Mouse (Mus musculus) embryonic stem cell, embryonic (primary cell): ENCODE data around the gene Kctd14.

Experiments
- CTCF ChIA-PET, 4 experiments: fragments of 300-600 bp in 2 of 4; fragments of 350-600 bp in 2 of 4; sonication (Branson Sonifier 250); formaldehyde crosslinking; loops; one replicate each; lab custom pipeline; 2022; ENCODE audit warnings: inconsistent platforms in 2 of 4; lab: Charles Lee
- POLR2A ChIA-PET, 4 experiments: fragments of 300-600 bp in 2 of 4; fragments of 350-600 bp in 2 of 4; sonication (Branson Sonifier 250); formaldehyde crosslinking; loops; one replicate each; lab custom pipeline; 2022; ENCODE audit warnings: antibody characterized with exemption in 4 of 4, inconsistent platforms in 1 of 4; lab: Charles Lee

Kctd14 gene

DNA sequence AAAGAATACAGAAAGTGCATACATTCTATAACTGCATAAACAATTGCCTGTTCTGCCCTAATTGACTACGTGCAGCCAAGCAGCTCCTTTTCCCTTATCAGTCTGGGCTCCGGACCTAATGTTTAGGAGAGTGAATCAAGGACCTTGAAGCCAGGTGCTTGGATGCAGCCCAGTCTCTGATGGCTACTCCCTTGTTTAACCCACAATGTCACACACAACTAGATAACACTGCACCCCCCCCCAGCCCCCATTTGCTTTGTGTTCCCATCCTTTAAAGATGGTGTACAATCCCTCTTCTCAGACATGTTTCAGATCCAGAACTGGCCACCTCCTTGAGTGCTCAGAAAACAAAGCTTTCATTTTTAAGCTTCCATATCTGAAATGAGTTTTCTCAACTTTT, at the start of gene Kctd14:
Kctd14 (plus strand) TSS at position 301 of the 400 bp plus-strand sequence.
- ChIA-PET CTCF (interaction anchor here in 1 of 4 experiments (0.6 kb wide), 1 partner anchor 24 kb away, joined by 4 read pairs; no protein-coding TSS in a partner anchor), POLR2A (interaction anchor here in 2 of 4 experiments (1.3 to 3.9 kb wide), 4 partner anchors 8 to 30 kb away, joined by 3 to 22 read pairs (median 10); partner anchors contain the start of gene Ints4 (in 1 of the 2))

DNA sequence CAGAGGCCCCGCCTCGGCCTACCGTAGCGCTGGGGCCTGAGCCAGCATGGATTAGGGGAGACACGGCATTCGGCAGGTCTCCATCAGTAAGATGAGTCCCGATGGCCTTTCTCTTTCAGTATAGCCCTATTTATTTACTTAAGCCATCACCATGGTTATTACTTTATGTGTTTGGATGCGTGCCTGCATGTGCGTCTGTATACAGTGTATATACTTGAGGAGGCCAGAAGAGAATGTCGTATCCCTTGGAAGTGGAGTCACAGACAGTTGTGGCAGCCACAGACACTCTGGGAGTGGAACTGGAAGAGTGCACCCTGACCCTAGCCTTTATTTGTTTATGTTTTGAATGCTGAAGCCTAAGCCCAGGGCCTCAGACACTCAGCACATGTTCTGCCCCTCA, 44.0 kb upstream of the Kctd14 start:
- ChIA-PET CTCF (no interaction called here), POLR2A (interaction anchor here in 1 of 4 experiments (0.7 to 1.4 kb wide), 3 partner anchors 11 to 20 kb away, joined by 3 to 4 read pairs (median 4); no protein-coding TSS in a partner anchor)

DNA sequence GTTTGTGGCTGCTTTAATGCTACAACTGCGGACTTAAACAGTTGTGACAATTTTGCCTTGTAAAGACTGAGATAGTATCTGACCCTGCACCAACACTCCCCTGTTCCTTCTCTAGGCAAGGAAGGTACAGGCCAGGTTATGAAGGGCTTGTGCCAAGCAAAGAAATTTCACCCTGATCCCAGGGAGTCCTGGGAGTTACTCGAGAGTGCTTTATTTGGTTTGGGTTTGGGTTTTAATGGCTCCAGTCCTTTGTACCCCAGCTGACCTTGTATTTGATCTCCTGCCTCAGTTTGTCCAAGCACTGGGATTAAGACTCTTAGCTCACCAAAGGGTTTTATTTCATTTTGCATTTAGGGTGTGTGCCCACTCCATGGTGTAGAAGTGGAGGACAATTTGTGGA, 40.0 kb upstream of the Kctd14 start:
- CTCF ChIA-PET, result interaction anchor here (0.6 to 1.6 kb wide), 8 partner anchors 11 to 303 kb away, joined by 3 to 8 read pairs (median 4); partner anchors contain the start of genes Alg8 (in 1 of the 4) and Ndufc2 (in 1 of the 4)
- POLR2A ChIA-PET, result interaction anchor here (0.8 to 2.7 kb wide), 12 partner anchors 11 to 168 kb away, joined by 3 to 13 read pairs (median 6); partner anchors contain the start of genes Ndufc2 (in 4 of the 4), Alg8 (in 3 of the 4), Aamdc (in 2 of the 4) and Rsf1 (in 2 of the 4)

DNA sequence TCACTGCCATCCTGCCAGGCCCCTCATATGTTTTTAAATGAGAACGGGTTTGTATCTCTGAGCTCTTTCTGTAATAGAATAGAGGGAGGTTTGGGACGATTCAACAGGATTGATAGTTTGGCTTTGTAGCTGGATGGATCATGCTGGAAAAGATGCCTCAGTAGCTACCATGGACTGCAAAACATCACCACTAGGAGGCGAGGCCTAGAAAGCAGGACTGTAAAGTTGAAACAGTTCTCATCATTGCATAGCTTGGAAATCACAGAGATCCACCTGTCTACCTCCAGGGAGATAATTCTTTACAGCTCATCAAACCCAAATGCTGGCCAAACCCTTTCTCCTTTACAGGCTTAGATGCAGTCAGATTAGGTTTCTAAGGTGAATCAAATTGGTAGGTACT, 39.5 kb upstream of the Kctd14 start:
- CTCF ChIA-PET, result interaction anchor here (0.5 to 1.6 kb wide), 9 partner anchors 11 to 303 kb away, joined by 3 to 8 read pairs (median 4); partner anchors contain the start of genes Alg8 (in 1 of the 4) and Ndufc2 (in 1 of the 4)

DNA sequence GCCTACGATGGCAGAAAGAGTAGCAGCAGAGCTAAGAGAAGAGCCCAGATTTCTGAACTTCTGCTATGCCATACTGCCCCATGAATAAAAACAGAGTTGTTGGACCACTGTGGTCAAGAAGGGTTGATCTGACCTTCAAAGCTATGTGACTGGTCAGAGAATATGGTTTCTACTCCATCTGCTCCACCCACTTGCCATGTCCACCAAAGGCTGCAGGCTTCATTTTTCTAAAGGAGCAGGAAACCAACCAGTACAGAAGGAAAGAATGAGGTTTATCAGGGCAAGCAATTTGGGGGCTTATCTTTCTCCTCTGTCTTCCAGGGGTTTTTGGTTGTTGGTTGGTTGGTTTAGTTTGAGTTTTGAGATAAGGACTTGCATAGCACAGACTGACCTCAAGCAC, 37.1 kb upstream of the Kctd14 start:
- ChIA-PET CTCF (interaction anchor here in 2 of 4 experiments (0.6 to 1.6 kb wide), 3 partner anchors 11 to 1738 kb away, joined by 3 to 6 read pairs (median 3); no protein-coding TSS in a partner anchor), POLR2A (interaction anchor here (0.6 to 2.7 kb wide), 15 partner anchors 11 to 623 kb away, joined by 3 to 17 read pairs (median 4); partner anchors contain the start of genes Ndufc2 (in 2 of the 4), Aamdc (in 1 of the 4), Ints4 (in 1 of the 4) and Rsf1 (in 1 of the 4))

More for the DNA sequence above, 39.5 kb upstream of the Kctd14 start:
- POLR2A ChIA-PET, result interaction anchor here (0.6 to 2.7 kb wide), 14 partner anchors 11 to 168 kb away, joined by 3 to 13 read pairs (median 6); partner anchors contain the start of genes Alg8 (in 4 of the 4), Ndufc2 (in 4 of the 4), Aamdc (in 3 of the 4) and Rsf1 (in 3 of the 4)

DNA sequence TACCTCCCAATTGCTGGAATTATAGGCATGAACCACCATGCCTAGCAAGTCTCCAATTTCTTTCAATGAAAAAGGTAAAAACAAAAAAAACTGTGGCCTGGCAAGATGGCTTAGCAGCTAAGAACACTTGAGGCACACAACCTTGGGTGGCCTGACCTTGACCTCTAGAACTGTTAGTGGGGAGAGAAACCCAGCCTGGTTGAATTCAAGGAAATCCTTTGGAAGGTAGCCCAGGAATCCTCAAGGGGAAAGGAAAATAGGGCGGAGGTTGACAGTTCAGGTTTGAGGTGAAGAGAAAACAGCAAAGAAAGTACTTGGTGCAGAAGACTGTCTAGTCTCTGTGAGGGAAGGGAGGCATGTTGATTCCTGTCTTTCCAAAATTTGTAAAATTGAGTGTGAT, 36.7 kb upstream of the Kctd14 start:
- CTCF ChIA-PET, result interaction anchor here in 2 of 4 experiments (0.6 to 1.6 kb wide), 3 partner anchors 11 to 1738 kb away, joined by 3 to 6 read pairs (median 3); no protein-coding TSS in a partner anchor
- POLR2A ChIA-PET, result interaction anchor here in 3 of 4 experiments (0.7 to 2.7 kb wide), 10 partner anchors 11 to 165 kb away, joined by 3 to 17 read pairs (median 4); partner anchors contain the start of genes Ndufc2 (in 2 of the 3), Aamdc (in 1 of the 3) and Rsf1 (in 1 of the 3)

DNA sequence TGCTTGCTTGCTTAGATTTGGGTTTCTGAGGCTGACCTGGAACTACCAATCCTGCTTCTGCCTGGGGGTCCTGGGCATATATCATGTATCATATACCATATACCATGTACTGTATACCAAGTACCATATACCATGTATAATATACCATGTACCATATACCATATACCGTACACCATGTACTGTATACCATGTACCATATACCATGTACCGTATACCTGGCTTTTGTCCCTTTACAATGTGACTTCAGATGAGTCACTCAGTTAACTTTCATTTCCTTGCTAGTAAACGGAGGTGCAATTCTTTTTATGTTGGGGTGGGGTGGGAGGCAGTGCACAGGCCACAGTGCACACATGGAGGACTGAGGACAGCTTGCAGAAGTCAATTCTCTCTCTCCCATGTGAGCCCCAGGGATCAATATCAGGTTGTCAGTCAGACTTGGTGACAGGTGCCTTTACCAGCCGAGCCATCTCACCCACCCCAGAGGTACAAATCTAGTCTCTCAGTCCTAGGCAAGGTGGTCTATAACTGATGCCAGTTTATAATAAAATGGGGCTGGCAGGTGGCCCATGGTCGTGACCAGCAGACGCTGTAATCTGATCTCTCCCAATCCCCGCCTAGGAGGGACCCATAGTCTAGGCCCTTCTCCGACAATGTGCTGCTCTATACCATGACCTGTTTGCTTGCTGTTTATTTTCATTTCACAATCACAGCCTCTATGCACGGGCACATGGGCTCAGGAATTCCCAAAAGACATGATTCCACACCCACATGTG, 36.0 kb upstream of the Kctd14 start:
- POLR2A ChIA-PET, result interaction anchor here in 2 of 4 experiments (0.7 to 2.7 kb wide), 8 partner anchors 10 to 164 kb away, joined by 3 to 17 read pairs (median 4); partner anchors contain the start of genes Ndufc2 (in 2 of the 2), Aamdc (in 1 of the 2) and Rsf1 (in 1 of the 2)
- CTCF ChIA-PET, result interaction anchor here in 1 of 4 experiments (1.6 kb wide), 1 partner anchor 10 kb away, joined by 3 read pairs; no protein-coding TSS in a partner anchor

DNA sequence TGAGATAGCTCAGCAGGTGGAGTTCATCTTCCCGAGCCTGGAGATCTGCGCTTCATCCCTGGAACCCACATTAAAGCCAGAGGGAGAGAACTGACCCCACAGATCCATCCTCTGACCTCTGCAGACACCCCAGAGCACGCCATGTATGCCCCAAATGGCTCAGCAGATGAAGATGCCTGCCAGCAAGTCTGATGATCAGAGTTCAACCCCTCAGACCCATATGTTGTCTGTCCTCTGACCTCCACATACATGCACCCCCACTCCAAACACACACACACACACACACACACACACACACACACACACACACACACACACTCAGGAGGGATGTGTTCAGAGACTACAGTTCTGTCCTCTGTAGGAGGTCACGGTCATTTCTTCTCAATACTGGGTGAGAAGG, 34.6 kb upstream of the Kctd14 start:
- ChIA-PET POLR2A (interaction anchor here in 3 of 4 experiments (0.6 to 2.1 kb wide), 9 partner anchors 10 to 207 kb away, joined by 3 to 10 read pairs (median 4); partner anchors contain the start of genes Alg8 (in 3 of the 3), Ndufc2 (in 2 of the 3) and Ints4 (in 1 of the 3)), CTCF (no interaction called here)

DNA sequence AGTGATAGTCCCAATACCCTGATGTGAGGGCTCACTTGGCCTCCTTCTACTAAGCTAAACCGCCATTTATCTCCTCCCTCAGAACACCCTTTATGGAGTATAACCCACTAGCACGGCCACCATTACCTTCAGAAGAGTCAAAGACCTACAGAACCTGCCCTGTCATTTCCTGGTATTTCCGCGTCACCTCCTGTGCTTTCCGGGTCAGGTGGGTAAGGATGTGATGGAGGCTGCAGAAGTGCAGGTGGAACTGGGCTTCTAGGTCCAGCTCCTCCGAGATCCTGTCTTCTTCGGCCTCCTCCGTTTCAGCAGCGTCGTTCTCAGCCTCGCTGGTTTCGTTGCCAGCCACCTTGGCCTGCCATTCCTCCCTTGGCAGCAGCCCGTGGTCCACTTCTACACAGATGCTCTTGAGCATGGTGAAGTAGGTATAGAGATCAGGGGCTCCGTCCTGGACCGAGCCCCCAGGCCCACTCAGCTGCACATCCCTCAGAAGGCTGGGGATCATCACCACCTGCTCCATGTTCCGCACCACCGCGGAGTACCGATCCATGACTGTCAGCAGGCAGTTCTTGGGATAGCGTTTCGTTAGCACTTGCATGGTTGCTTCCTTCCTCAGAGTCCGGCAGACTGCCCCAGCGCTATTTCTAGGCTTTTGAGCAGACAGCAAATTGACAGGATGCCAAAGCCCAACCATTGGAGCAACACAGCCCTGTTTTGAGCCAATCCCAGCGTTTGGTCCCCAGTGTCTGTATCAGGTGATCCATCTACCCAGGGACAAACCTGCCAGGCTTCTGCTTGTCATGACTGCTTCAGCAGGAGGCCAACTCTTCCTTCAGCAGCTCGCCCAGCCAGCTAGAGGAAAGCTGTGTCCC, 34.0 kb upstream of the Kctd14 start, which contains the start of gene Thrsp:
Thrsp (minus strand) TSS at position 825 of the 872 bp plus-strand sequence.
- POLR2A ChIA-PET, result interaction anchor here in 3 of 4 experiments (0.5 to 2.1 kb wide), 16 partner anchors 9 to 206 kb away, joined by 3 to 10 read pairs (median 4); partner anchors contain the start of genes Alg8 (in 3 of the 3), Ints4 (in 2 of the 3), Ndufc2 (in 2 of the 3) and Aamdc (in 1 of the 3)
- CTCF ChIA-PET, result no interaction called here

DNA sequence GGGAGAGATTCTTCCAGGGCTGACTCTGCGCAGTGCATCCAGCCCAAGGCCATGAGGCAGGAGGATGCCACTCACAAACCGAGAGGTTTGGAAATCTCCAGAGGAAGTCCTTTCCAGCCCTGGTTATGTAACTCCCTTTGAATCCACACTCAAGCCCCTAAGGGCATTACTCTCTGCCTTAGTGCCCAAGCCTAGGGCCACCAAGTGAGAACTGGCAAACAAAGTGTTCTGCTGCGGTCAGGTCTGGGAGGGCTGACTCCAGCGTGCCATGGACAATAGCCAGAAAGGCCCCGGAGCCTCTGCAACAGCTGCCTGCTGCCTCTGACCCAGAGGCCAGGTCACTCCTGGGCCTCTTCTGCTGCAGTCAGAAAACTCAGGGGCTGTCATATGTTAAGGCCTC, 32.4 kb upstream of the Kctd14 start:
- POLR2A ChIA-PET, result interaction anchor here in 2 of 4 experiments (1.5 to 2.1 kb wide), 2 partner anchors 47 to 62 kb away, joined by 4 to 9 read pairs; partner anchors contain the start of genes Alg8 (in 1 of the 2) and Ints4 (in 1 of the 2)
- CTCF ChIA-PET, result no interaction called here

DNA sequence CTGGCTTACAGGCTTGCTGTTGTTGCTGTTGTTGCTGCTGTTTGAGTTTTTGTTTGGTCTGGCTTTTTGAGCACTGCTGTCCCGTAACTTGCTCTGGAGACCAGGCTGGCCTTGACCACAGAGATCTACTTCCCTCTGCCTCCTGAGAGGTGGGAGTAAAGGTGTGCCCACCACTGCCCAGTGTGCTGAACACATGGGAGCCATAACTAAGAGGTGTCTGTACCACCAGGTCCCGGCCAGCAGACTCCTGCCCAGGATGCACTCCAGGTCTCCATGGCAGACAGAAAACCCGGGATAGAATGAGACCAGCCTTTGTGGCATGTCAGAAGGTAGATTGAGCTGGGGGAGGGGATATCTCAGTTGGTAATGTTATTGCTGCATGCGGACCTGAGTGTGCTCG, 32.0 kb upstream of the Kctd14 start:
- ChIA-PET POLR2A (no interaction called here), CTCF (no interaction called here)

DNA sequence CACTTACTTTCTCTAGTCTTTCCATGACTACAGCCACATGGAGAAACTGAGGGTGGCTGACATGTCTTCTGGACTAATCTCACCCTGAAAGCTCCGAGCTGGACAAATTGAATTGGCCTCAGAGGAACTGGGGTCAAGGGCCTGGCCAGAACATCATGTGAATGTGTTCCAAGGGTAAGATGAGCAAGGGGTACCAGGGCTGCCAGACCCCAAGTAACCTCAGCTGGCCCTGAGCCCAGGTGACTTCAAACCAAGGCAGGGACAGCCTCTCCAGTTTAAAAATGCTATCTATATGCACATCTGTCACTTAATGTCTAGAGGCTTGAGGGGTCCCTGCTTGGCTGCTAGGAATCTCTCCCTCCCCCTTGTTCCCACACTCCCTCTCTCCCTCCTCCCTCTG, 30.7 kb upstream of the Kctd14 start:
- CTCF ChIA-PET, result interaction anchor here in 1 of 4 experiments (0.5 kb wide), 1 partner anchor 212 kb away, joined by 3 read pairs; no protein-coding TSS in a partner anchor
- POLR2A ChIA-PET, result interaction anchor here in 1 of 4 experiments (1.4 kb wide), 1 partner anchor 159 kb away, joined by 4 read pairs; the partner anchor contains the start of genes Aamdc and Rsf1

DNA sequence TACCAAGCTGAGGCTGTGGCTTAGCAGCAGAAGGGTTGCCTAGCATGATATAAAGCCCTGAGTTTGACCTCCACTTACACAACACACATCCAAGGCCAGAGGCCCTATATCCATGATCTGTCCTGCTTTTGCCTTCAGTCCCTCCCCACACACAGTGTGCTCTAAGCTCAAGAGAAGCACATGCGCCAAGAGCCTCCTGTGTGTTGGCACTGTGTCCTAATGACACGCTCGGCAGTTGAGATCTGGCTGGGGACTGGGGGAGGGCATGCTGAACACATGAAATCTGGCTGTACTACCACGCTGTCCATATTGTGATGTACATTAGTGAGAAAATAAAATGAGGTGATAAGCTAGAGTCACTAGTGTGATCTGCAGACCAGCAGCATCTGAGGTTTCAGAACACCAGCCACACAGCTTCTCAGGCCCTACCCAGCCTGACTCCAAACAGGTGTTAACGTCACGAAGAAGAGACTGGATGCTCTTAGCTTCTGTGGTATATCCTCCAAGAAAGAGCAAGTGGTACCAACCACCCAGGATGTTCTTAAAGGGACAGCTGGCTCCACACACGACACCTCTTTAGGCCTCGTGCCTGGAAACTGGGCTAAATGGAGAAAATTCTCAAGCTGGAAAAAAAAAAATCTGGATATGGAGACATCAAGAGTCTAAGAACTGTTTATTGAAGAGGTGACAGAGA, 30.0 kb upstream of the Kctd14 start:
- POLR2A ChIA-PET, result interaction anchor here in 3 of 4 experiments (1.0 to 1.4 kb wide), 4 partner anchors 9 to 158 kb away, joined by 3 to 4 read pairs (median 4); partner anchors contain the start of genes Aamdc (in 2 of the 3) and Rsf1 (in 2 of the 3)
- CTCF ChIA-PET, result interaction anchor here in 3 of 4 experiments (0.5 to 1.0 kb wide), 4 partner anchors 86 to 256 kb away, joined by 3 read pairs; no protein-coding TSS in a partner anchor

DNA sequence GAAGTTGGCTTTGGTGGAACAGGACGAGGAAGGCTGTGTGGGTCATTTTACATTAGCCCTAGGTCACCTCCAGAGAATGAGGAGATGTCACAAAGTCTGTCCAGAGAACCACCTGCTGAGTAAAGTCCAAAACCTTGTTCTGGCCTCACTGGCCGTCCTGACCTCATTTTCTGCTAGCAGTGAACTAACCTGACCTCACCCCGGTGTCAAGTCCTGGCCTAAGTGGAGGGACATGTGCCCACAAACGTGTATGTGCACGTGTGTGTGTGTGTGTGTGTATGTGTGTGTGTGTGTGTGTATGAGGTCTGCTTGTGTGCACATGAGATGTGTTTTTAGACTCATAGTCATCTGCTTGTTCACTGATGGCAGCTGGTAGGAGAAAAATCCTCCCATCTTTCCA, 27.4 kb upstream of the Kctd14 start:
- ChIA-PET POLR2A (interaction anchor here in 1 of 4 experiments (1.3 to 1.8 kb wide), 3 partner anchors 11 to 57 kb away, joined by 3 to 10 read pairs (median 5); partner anchors contain the start of gene Ints4), CTCF (interaction anchor here in 2 of 4 experiments (0.9 to 1.7 kb wide), 3 partner anchors 12 to 296 kb away, joined by 3 to 8 read pairs (median 3); no protein-coding TSS in a partner anchor)

DNA sequence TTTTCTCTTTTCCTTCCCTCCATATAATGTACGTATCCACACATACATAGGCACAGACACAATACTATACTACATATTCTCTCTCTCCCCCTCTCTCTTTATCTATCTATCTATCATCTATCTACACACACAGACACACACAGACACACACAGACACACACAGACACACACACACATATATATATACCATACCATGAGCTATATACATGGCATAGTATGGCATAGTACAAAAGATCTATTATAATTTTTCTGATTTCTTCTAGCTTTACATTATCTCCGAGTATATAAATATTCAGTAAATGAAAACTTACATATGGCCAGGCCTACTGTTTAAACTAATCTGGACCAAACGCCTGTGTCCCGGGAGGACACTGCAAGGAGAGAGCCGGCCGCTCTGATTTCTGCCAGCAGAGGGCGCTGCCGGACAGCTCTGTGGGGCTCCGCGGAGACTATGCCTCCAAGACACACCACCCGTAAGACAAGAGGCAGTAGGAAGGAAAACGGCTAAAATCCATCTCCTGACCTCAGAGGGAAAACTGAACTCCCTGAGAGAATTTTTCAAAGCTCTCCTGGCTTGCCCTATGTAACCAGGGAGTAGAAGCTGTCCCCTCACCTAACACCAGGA, 26.4 kb upstream of the Kctd14 start:
- ChIA-PET CTCF (interaction anchor here (0.5 to 1.7 kb wide), 25 partner anchors 10 to 626 kb away, joined by 3 to 8 read pairs (median 3); partner anchors contain the start of genes Aamdc (in 1 of the 4), Clns1a (in 1 of the 4), Ints4 (in 1 of the 4) and Ndufc2 (in 1 of the 4)), POLR2A (interaction anchor here (0.6 to 1.8 kb wide), 16 partner anchors 11 to 167 kb away, joined by 3 to 10 read pairs (median 3); partner anchors contain the start of genes Aamdc (in 2 of the 4), Ndufc2 (in 2 of the 4), Rsf1 (in 2 of the 4) and Ints4 (in 1 of the 4))
